Mouse (Mus musculus): ENCODE data around the gene Ush2a.

Ush2a gene

DNA sequence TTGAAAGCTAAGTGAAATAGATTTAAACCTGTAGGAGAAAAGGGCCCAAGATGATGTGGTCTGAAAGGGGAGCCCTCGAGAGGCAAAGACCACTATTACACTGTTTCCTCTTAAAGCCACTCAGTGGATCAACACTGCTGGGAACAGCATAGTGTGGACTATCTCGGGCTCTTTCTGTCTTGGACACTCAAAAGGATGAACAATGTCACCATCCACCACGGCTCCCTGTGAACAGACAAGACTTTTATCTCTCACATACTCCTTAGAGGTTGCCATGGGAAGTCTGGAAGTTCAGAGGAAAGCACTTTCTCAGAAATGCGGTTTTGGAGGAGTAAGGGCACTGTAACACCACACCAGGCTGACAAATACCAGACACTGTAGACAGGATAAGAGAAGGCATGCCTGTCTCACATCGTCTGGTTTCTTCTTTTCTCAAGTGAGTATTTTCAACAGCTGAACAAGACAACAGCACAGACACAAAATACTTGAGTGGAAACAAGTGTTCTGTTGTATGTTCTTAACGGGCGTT, 124.0 kb downstream of the Ush2a start:
- ATAC-seq (ENCODE audit: insufficient number of reproducible peaks, low FRiP score, low TSS enrichment): no peak

- ATAC-seq (ENCODE audit: insufficient number of reproducible peaks, low FRiP score, low TSS enrichment): no peak
These were observed 125.5 kb downstream of the Ush2a start for GRCm38 (mm10) chr1:188387321-188387720.

DNA sequence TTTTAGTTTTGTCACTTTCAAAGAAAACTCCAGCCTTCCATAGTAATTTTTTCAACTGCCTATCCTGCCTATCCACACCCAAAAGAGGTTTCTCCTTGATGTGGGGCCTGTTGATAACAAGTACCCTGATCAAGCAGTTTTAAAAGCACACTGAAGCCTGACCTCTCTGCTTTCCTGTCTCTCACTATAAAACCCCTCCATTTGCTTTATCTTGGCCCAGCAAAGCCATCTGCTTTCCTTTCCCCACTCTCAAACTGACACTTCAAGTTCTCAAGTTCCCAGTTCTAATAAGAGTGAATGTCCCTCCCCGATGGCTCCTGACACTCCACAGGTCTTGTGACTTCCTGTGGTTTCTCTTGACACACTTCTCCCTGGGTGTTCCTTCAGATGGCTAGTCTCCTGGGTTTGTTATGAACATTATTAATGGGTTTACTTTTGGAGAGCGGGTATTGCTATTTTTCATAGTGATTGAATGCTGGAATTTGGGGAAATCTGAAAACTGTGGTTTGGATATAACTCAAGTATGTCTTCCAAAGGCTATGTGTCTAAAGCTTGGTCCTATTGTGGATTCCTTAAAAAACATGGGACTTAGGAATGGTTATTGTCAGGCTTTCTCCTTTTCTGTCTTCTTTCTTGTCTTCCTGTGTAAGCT, 126.1 kb downstream of the Ush2a start:
- ATAC-seq (ENCODE audit: insufficient number of reproducible peaks, low FRiP score, low TSS enrichment): no peak

DNA sequence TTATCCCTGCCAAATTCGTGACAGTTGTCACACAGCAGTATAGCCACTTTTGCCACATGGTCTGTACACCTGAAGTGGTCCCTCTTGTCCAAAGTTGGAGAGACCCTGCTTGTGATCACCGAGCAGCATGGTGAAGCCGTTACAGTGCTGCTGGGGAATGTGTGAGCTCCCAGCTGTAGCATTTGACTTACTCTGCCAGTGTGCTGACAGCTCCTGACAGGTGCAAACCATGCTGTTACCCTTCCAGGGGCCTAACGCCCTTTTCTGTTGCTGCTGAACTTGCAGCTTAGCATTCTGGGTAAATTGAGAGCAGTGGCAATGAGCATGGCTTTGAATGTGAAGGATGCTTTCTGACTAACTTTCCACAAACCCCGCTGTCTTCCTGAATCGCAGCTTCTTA, 128.3 kb downstream of the Ush2a start:
- no peak for ATAC-seq (ENCODE audit: insufficient number of reproducible peaks, low FRiP score, low TSS enrichment)

- ATAC-seq (ENCODE audit: insufficient number of reproducible peaks, low FRiP score, low TSS enrichment): no peak
These were observed 145.4 kb downstream of the Ush2a start for GRCm38 (mm10) chr1:188407176-188407575.

GRCm38 (mm10) chr1:188407613-188408386, 146.0 kb downstream of the Ush2a start:
- no peak for ATAC-seq (ENCODE audit: insufficient number of reproducible peaks, low FRiP score, low TSS enrichment)

DNA sequence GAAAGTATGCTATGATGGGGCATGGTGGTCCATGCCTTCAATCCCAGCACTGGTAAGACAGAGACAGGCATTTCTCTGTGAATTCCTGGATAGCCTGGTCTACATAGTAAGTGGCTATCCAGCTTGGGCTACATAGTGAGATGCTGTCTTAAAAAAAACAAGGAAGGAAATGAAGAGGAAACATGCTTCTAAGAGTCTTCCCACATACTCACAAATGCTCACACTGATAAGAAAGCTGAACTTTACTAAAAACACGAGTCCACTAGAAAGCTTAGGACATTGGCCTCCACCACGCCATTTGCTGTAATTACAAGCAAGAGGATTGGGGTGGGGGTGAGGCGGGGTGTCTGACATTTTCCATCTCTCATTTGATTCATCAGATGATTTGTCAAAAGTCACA, 148.7 kb downstream of the Ush2a start:
- ATAC-seq (ENCODE audit: insufficient number of reproducible peaks, low FRiP score, low TSS enrichment): no peak

DNA sequence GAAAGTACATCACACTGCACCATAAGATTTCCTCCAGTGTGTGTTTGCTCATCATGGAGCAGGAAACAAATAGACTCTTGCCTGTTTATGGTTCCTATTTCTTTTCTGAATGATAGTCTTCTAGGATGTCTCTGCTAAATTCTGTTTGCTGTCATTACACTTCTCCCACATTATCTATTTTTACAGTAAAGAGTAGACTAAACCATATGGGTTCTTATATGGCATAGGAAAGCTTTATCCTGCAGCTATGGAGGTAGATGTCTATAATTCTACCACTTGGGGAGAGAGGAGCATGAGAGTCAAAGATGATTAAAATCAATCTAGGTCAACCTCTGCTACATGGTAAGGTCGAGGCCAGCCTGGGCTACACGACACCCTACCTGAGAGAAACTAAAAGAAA, 158.7 kb downstream of the Ush2a start:
- ATAC-seq (ENCODE audit: insufficient number of reproducible peaks, low FRiP score, low TSS enrichment): no peak

GRCm38 (mm10) chr1:188428172-188428571, 166.3 kb downstream of the Ush2a start:
- ATAC-seq (ENCODE audit: insufficient number of reproducible peaks, low FRiP score, low TSS enrichment): no peak

- ATAC-seq (ENCODE audit: insufficient number of reproducible peaks, low FRiP score, low TSS enrichment): no peak
These were observed 168.9 kb downstream of the Ush2a start for GRCm38 (mm10) chr1:188430689-188431088.

GRCm38 (mm10) chr1:188447964-188448363, 186.1 kb downstream of the Ush2a start:
- ATAC-seq (ENCODE audit: insufficient number of reproducible peaks, low FRiP score, low TSS enrichment): no peak

DNA sequence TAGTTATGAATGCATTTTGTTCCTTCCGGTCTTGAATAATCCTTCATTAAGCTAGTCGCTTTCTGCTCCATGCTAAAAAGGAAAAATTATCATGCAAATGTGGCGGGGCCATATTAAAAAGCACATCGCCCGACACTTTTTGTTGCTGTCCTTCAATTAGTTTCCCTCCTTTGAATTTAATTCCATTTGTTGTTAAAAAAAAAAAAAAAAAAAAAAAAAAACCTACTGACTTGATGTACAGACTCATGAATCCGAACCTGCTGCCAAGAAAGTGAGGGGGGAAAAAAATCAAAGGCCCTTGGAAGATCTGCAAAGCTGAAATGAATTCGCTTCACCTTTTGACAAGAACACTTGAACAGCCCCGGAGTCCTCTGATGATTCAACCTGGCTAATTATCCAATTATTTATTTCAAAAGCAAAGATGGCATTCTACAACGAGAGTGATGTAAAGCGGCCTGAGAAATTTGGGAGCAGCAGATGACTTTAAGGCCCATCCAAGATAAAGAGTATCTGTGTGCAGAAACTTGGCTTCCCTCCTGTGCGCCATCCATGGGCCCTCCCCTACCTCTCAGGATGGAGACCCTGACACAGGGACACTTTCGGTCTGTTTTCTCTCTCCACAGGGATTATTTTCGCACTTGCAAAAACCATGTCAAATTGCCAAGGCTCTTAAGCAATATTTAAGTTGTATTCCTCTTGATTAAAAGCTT, 194.8 kb downstream of the Ush2a start:
- no peak for ATAC-seq (ENCODE audit: insufficient number of reproducible peaks, low FRiP score, low TSS enrichment)

- ATAC-seq (ENCODE audit: insufficient number of reproducible peaks, low FRiP score, low TSS enrichment): no peak
These were observed 195.6 kb downstream of the Ush2a start for GRCm38 (mm10) chr1:188457221-188458008.

- no peak for ATAC-seq (ENCODE audit: insufficient number of reproducible peaks, low FRiP score, low TSS enrichment)
These were observed 199.4 kb downstream of the Ush2a start for GRCm38 (mm10) chr1:188461203-188461602.

DNA sequence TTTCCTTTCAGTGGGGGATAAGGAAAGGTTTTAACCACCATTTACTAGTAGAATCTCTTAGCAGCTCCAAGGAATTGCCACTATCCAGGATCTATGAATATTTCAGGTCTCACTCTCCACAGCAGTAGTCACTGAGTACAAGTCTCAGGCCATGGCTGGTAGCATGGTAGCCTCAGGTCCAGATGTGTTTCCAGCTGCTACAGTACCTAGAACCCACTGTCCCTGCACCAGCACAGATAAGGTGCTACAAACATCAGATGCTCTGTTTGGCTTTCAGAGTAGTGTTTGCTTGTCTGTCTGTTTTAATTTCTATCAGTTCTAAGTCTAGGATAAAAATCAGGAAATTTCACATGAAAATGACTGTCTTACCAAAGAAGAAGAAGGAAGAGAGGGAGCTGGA, 202.8 kb downstream of the Ush2a start:
- no peak for ATAC-seq (ENCODE audit: insufficient number of reproducible peaks, low FRiP score, low TSS enrichment)

GRCm38 (mm10) chr1:188468371-188468783, 206.6 kb downstream of the Ush2a start:
- ATAC-seq (ENCODE audit: insufficient number of reproducible peaks, low FRiP score, low TSS enrichment): no peak

GRCm38 (mm10) chr1:188504958-188505357, 243.1 kb downstream of the Ush2a start:
- ATAC-seq (ENCODE audit: insufficient number of reproducible peaks, low FRiP score, low TSS enrichment): no peak

DNA sequence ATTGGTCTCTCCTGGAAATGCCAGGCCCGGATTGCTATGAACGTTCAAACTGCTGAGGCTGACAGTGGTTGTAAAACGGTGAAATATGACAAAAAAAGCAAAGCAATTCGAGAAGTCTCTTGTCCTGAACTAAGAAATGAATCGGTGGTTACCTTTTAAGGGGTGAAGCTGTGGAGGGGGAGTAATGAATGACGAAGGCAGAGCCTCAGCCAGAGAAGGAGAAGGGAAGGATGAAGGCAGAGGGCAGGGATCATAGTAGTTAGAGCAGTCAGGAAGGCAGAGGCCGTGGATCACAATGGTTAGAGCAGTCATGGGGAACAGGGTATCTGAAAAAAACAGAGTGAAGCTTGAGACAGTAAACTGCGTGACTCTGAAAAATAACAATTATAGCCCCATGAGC, 257.0 kb downstream of the Ush2a start:
- ATAC-seq (ENCODE audit: insufficient number of reproducible peaks, low FRiP score, low TSS enrichment): no peak

GRCm38 (mm10) chr1:188527451-188527850, 265.6 kb downstream of the Ush2a start:
- ATAC-seq (ENCODE audit: insufficient number of reproducible peaks, low FRiP score, low TSS enrichment): no peak

GRCm38 (mm10) chr1:188529606-188530131, 267.8 kb downstream of the Ush2a start:
- no peak for ATAC-seq (ENCODE audit: insufficient number of reproducible peaks, low FRiP score, low TSS enrichment)

Measured in cerebellum, adult (tissue).